Mouse (Mus musculus) MN1 (cell line): Measurements from ENCODE around the gene Btbd35f4.
"Not testable (repeated sequence)": the region's sequence is repeated elsewhere in the genome, so short reads cannot be mapped to it uniquely, and the experiment has no call there.

ENCODE experiments used
- DNase-seq: peaks from one replicate; pipeline ENCODE4 v3.0.0-alpha.2; 2016; ENCODE audit warnings: low spot score

Btbd35f4 gene

DNA sequence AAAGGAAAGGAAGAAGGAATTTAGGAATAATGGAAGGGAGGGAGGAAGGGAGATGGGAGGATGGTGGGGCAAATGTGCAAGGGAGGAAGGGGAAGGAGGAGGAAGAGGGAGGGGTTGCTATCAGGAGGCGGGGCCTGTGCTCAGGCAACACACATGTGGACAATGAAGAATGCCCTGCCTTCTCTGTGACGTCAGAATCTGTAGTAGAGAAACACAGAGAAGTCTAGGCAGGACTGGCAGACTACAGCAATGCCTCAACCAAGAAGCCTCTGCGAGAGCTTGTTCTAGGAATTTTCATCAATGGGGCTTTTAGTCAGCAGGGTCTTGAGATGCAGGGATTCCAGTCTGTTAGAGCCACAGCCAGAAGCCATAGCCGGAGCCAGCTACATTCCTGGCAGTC, at the start of gene Btbd35f4:
Btbd35f4 (plus strand) TSS at position 301 of the 400 bp plus-strand sequence.
- DNase-seq = not testable (repeated sequence)

DNA sequence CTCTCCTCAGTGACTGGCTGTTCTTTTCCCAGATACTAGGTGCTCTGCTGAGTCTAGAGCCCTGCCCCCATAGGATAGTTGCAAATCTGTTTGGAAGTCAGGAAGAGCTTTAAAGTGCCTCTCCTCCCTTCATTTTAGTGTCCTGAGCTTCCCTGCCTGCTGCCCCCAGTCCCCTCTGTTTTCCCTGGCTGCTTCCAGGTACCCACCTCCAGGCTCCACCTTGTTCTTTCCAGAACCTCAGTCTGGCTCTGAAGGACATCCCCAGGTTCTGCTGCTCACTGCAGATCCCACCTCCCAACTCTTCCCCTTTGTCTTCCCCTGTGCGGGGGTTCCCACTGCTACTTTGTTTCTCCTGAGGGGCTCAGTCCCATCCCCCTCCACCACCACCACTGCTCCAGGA, 39.7 kb downstream of the Btbd35f4 start:
- DNase-seq = not testable (repeated sequence)
